ENCODE assay signal across 8 mouse cellular contexts in the genomic region with DNA sequence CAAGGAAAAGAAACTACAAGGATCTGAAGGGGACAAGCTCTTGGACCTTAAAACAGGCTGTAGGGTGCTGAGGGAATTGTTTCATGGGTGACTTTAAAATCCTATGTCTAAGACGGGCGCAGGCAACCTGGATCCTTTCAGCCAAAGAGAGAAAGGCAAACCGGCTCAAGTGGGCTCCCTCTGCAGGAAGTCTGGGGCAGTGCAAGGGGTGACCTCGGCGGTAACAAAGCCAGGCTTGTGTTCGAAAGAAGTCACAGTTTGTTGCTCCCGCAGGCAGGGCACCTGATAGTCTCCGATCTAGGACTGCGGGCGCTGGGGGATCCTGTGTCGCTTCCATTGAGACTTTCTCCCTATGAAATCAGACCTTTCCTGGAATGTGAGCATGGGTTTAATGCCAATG. TPM values are rescaled to one million over a fixed set of nuclear protein-coding genes. Genes with fewer than 3 reads are reported as not detected.
A peak's percentile ranks its signal among the peaks of the same experiment; 100 is the strongest.
DNase-seq lines count a peak whose midpoint lies in the region; ATAC-seq and TF ChIP-seq lines count a peak whose summit lies in the region.

No protein-coding gene starts in this region.

- intact Hi-C loops in heart, adult 2 months (cut with DNase I): loop anchor here (1.0 kb wide), 1 partner anchor 250 kb away; no protein-coding TSS in a partner anchor

- H3K9ac ChIP-seq in embryonic facial prominence, embryonic 13.5 days: no peak overlapping the region
- H3K9ac ChIP-seq in heart, adult 2 months (ENCODE audit: low read depth, low read length): no peak overlapping the region
- no peak overlapping the region for H3K9ac ChIP-seq in liver, embryonic 11.5 days (ENCODE audit: low read depth, low read length)
- no peak overlapping the region for H3K9ac ChIP-seq in neural tube, embryonic 11.5 days (ENCODE audit: low read length)

- ATAC-seq in CD4-positive, CD25-positive, alpha-beta regulatory T cell, adult 4 months: peak; percentile 83
- no peak for ATAC-seq in embryonic facial prominence, embryonic 13.5 days (ENCODE audit: insufficient number of reproducible peaks, insufficient read depth, low FRiP score, low TSS enrichment, low read depth)
- ATAC-seq in liver, embryonic 11.5 days (replicated peaks; ENCODE audit: low FRiP score): peak; percentile 25; the same call in 1 of the 2 replicates
- ATAC-seq in neural tube, embryonic 11.5 days (ENCODE audit: insufficient read depth, low FRiP score, low TSS enrichment): no peak

- H3K4me3 ChIP-seq in embryonic facial prominence, embryonic 13.5 days: no peak overlapping the region
- H3K4me3 ChIP-seq in heart, adult 2 months: no peak overlapping the region
- no peak overlapping the region for H3K4me3 ChIP-seq in liver, embryonic 11.5 days (ENCODE audit: low read depth, low read length)
- H3K4me3 ChIP-seq in neural tube, embryonic 11.5 days (ENCODE audit: low read depth, low read length): no peak overlapping the region

- H3K4me1 ChIP-seq in embryonic facial prominence, embryonic 13.5 days: 0 out of 2 replicates have a peak, but pooled peaks cover 10% of the 10 kb centered on the region
- H3K4me1 ChIP-seq in heart, adult 2 months (ENCODE audit: control insufficient read depth, insufficient read depth, low read length): no peaks in the 10 kb centered on the region; the same call in 1 of the 2 replicates
- H3K4me1 ChIP-seq in liver, embryonic 11.5 days (replicated peaks; ENCODE audit: control insufficient read depth, insufficient read depth, low read length): no peaks in the 10 kb centered on the region
- H3K4me1 ChIP-seq in neural tube, embryonic 11.5 days (ENCODE audit: control insufficient read depth, insufficient read depth, low read length): peaks cover 8% of the 10 kb centered on the region; the same call in 1 of the 2 replicates

- TF ChIP-seq EP300 in heart, adult 2 months (IDR thresholded peaks at IDR 0.05; ENCODE audit: insufficient read depth, low read depth, low read length): no peak

- H3K27ac ChIP-seq in embryonic facial prominence, embryonic 13.5 days: no peak overlapping the region
- no peak overlapping the region for H3K27ac ChIP-seq in heart, adult 2 months
- H3K27ac ChIP-seq in liver, embryonic 11.5 days (ENCODE audit: low read depth, low read length): no peak overlapping the region
- no peak overlapping the region for H3K27ac ChIP-seq in neural tube, embryonic 11.5 days (ENCODE audit: low read depth, low read length)

- no peaks in the 10 kb centered on the region for H3K79me2 ChIP-seq in heart, adult 2 months (replicated peaks; ENCODE audit: control insufficient read depth, insufficient read depth, low read length)

- peak; percentile 75 for DNase-seq in adrenal gland, postnatal 25 days
- peak; percentile 63 to 81 for DNase-seq in heart, adult 2 months
- DNase-seq in kidney, postnatal 14 days: peak; percentile 73
- DNase-seq in liver, embryonic 11.5 days (ENCODE audit: low spot score): peak; percentile 69
- DNase-seq in neural tube, embryonic 11.5 days (ENCODE audit: low spot score): peak; percentile 87
- DNase-seq in testis, postnatal 10 days (ENCODE audit: low spot score): peak; percentile 85

- no peaks in the 10 kb centered on the region for H3K9me3 ChIP-seq in embryonic facial prominence, embryonic 13.5 days
- H3K9me3 ChIP-seq in liver, embryonic 11.5 days (ENCODE audit: control insufficient read depth, low read length): no peaks in the 10 kb centered on the region
- H3K9me3 ChIP-seq in neural tube, embryonic 11.5 days (ENCODE audit: control insufficient read depth, low read length): no peaks in the 10 kb centered on the region

- H3K4me2 ChIP-seq in embryonic facial prominence, embryonic 13.5 days: peak overlapping the region; percentile 39
- no peak overlapping the region for H3K4me2 ChIP-seq in liver, embryonic 11.5 days
- no peak overlapping the region for H3K4me2 ChIP-seq in neural tube, embryonic 11.5 days (ENCODE audit: low read depth)

- 4% methylated on average over 11 of the region's 11 CpGs for WGBS in embryonic facial prominence, embryonic 13.5 days
- 9% methylated on average over 11 of the region's 11 CpGs for WGBS in heart, adult 2 months
- 10% methylated on average over 11 of the region's 11 CpGs for WGBS in liver, embryonic 11.5 days
- WGBS in neural tube, embryonic 11.5 days: 14% methylated on average over 11 of the region's 11 CpGs

- TF ChIP-seq POLR2A in heart, adult 2 months (IDR thresholded peaks at IDR 0.05; ENCODE audit: insufficient read depth, low read depth, low read length): no peak

- peak; percentile 98; the same call in 1 of the 2 replicates for TF ChIP-seq CTCF in heart, adult 2 months (IDR thresholded peaks at IDR 0.05)

- H3K27me3 ChIP-seq in embryonic facial prominence, embryonic 13.5 days: peaks cover 5% of the 10 kb centered on the region; the same call in 1 of the 2 replicates
- no peaks in the 10 kb centered on the region for H3K27me3 ChIP-seq in heart, adult 2 months (ENCODE audit: control insufficient read depth, insufficient read depth, low read length)
- H3K27me3 ChIP-seq in liver, embryonic 11.5 days (replicated peaks; ENCODE audit: control insufficient read depth, insufficient read depth, low read length): no peaks in the 10 kb centered on the region; the same call in 1 of the 2 replicates
- no peaks in the 10 kb centered on the region for H3K27me3 ChIP-seq in neural tube, embryonic 11.5 days (ENCODE audit: control insufficient read depth, insufficient read depth, low read length)

- H3K36me3 ChIP-seq in embryonic facial prominence, embryonic 13.5 days: no peaks in the 10 kb centered on the region
- H3K36me3 ChIP-seq in heart, adult 2 months (ENCODE audit: control insufficient read depth, insufficient read depth, low read length): no peaks in the 10 kb centered on the region
- H3K36me3 ChIP-seq in liver, embryonic 11.5 days (ENCODE audit: control insufficient read depth, insufficient read depth, low read length): no peaks in the 10 kb centered on the region
- no peaks in the 10 kb centered on the region for H3K36me3 ChIP-seq in neural tube, embryonic 11.5 days (ENCODE audit: control insufficient read depth, insufficient read depth, low read length)

RNA-seq across cellular contexts. Expression of gene Rab12, which starts 33.8 kb away (rescaled TPM):
- polyA plus RNA-seq in CD4-positive, CD25-positive, alpha-beta regulatory T cell, adult 4 months (2017; shearing (Covaris generic)): 10 to 100 TPM; 13.5 to 15.9 TPM
- total RNA-seq in adrenal gland, postnatal 25 days (2021): 84.6 and 98.9 TPM in 2 replicates
- 55.9 and 61.9 TPM in 2 replicates for polyA plus RNA-seq in embryonic facial prominence, embryonic 13.5 days (2015; fragmentation: Nextera tagmentation; extraction: Ambion mirVana)
- total RNA-seq in heart, adult 2 months (2021): 100 to 1,000 TPM; 206 to 238 TPM
- polyA plus RNA-seq in heart, adult 2 months (2012; rRNA removed): 79.7 and 140 TPM in 2 replicates
- polyA plus RNA-seq in liver, embryonic 11.5 days (2014; fragmentation: Nextera tagmentation; extraction: Ambion mirVana): 21.2 and 24.5 TPM in 2 replicates
- 42.2 and 43.4 TPM in 2 replicates for polyA plus RNA-seq in neural tube, embryonic 11.5 days (2014; fragmentation: Nextera tagmentation; extraction: Ambion mirVana)

RNA-seq across cellular contexts. Expression of gene Mtcl1, which starts 36.2 kb away (rescaled TPM):
- under 1 TPM in 1 of 2 experiments, not detected in 1; 0.28 TPM for polyA plus RNA-seq in CD4-positive, CD25-positive, alpha-beta regulatory T cell, adult 4 months (2017; shearing (Covaris generic))
- 13.4 and 14.7 TPM in 2 replicates for total RNA-seq in adrenal gland, postnatal 25 days (2021)
- polyA plus RNA-seq in embryonic facial prominence, embryonic 13.5 days (2015; fragmentation: Nextera tagmentation; extraction: Ambion mirVana): 4.0 and 4.1 TPM in 2 replicates
- 1 to 10 TPM; 5.9 to 6.8 TPM for total RNA-seq in heart, adult 2 months (2021)
- polyA plus RNA-seq in heart, adult 2 months (2012; rRNA removed): 1.5 TPM in 2 replicates
- 0.96 and 1.7 TPM in 2 replicates for polyA plus RNA-seq in liver, embryonic 11.5 days (2014; fragmentation: Nextera tagmentation; extraction: Ambion mirVana)
- polyA plus RNA-seq in neural tube, embryonic 11.5 days (2014; fragmentation: Nextera tagmentation; extraction: Ambion mirVana): 26.8 and 29.6 TPM in 2 replicates

Comparison
In these comparisons a context has a peak if more than half of its experiments do, and no peak if none do; other contexts are left out.
1. ATAC-seq: peak in CD4-positive, CD25-positive, alpha-beta regulatory T cell, adult 4 months (single experiment) and liver, embryonic 11.5 days (single experiment); none in embryonic facial prominence, embryonic 13.5 days (single experiment) and neural tube, embryonic 11.5 days (single experiment).
2. Peak in every context shown above with its lines, with median percentiles within 50 percentile points of each other: DNase-seq.